ENCODE assay signal across 29 mouse cellular contexts in the genomic region with DNA sequence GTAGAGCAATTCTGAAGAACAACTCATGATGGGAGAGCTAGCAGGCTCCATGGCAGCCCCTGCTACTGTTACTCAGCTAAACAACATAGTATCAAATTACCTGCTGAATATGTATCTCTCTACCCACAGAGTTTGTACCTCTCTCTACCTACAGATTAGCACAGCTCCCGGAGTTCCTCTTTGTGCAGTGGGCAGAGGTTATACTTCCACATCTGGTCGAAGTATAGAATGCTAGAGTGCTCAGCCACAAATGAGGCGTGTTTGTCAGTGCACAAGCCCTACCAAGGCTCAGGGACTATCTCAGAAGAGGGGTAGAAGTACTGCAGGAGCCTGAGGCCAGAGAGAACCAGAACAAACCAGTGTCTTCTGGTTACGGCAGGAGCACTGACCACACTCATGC.
DNase-seq lines count a peak whose midpoint lies in the region; ATAC-seq and TF ChIP-seq lines count a peak whose summit lies in the region.
"Had no signal": no experiment of that assay in that cellular context is flagged by ENCODE, and none has a peak within 500 bp of the region (broad histone marks: within the 10 kb centered on the region; RNA-seq: fewer than 3 reads in every experiment).

No protein-coding gene starts in this region.

- no peaks in the 10 kb centered on the region for H3K27me3 ChIP-seq in embryonic facial prominence, embryonic 12.5 days
- no peaks in the 10 kb centered on the region for H3K27me3 ChIP-seq in embryonic facial prominence, embryonic 10.5 days (replicated peaks; ENCODE audit: low read depth, poor library complexity, severe bottlenecking)
- no peaks in the 10 kb centered on the region for H3K27me3 ChIP-seq in lung, embryonic 14.5 days (ENCODE audit: insufficient read depth, low read length)
- H3K27me3 ChIP-seq in liver, embryonic 12.5 days (replicated peaks), result no peaks in the 10 kb centered on the region
- H3K27me3 ChIP-seq: embryonic facial prominence, embryonic 15.5 days; heart, embryonic 13.5 days; hindbrain, embryonic 13.5 days; intestine, embryonic 15.5 days had no signal

- H3K4me1 ChIP-seq in embryonic facial prominence, embryonic 12.5 days, result no peaks in the 10 kb centered on the region
- H3K4me1 ChIP-seq in embryonic facial prominence, embryonic 10.5 days, result no peaks in the 10 kb centered on the region
- H3K4me1 ChIP-seq in lung, embryonic 14.5 days (ENCODE audit: insufficient read depth), result 0 out of 2 replicates have a peak, but pooled peaks cover 3% of the 10 kb centered on the region
- no peaks in the 10 kb centered on the region for H3K4me1 ChIP-seq in liver, embryonic 12.5 days
- H3K4me1 ChIP-seq: embryonic facial prominence, embryonic 15.5 days; heart, embryonic 10.5 days; heart, embryonic 13.5 days; hindbrain, embryonic 10.5 days; hindbrain, embryonic 13.5 days; intestine, embryonic 15.5 days had no signal

- ATAC-seq in embryonic facial prominence, embryonic 12.5 days (ENCODE audit: insufficient number of reproducible peaks, insufficient read depth, low FRiP score, low TSS enrichment), result 0 out of 2 replicates have a peak, but pooled peaks have one; percentile 35
- 0 out of 2 replicates have a peak, but pooled peaks have one; percentile 16 for ATAC-seq in lung, embryonic 14.5 days (ENCODE audit: insufficient read depth)
- peak; percentile 52 for ATAC-seq in common myeloid progenitor, adult 5-6 weeks (replicated peaks; ENCODE audit: low read depth, poor library complexity, severe bottlenecking)
- ATAC-seq in megakaryocyte progenitor cell, adult 5-6 weeks (replicated peaks; ENCODE audit: poor library complexity), result peak; percentile 54
- no peak for ATAC-seq in liver, embryonic 12.5 days
- ATAC-seq: forebrain, embryonic 14.5 days; forebrain, postnatal 0 days; hindbrain, embryonic 16.5 days; intestine, embryonic 15.5 days; Patski had no signal

- no peak overlapping the region for H3K27ac ChIP-seq in embryonic facial prominence, embryonic 12.5 days
- H3K27ac ChIP-seq in embryonic facial prominence, embryonic 10.5 days (replicated peaks), result no peak overlapping the region
- no peak overlapping the region for H3K27ac ChIP-seq in lung, embryonic 14.5 days (ENCODE audit: low read depth)
- H3K27ac ChIP-seq in liver, embryonic 12.5 days, result no peak overlapping the region
- H3K27ac ChIP-seq: embryonic facial prominence, embryonic 15.5 days; gastrocnemius, adult 2 months; heart, adult 2 months; heart, embryonic 10.5 days; heart, embryonic 13.5 days; hindbrain, embryonic 10.5 days; hindbrain, embryonic 13.5 days; intestine, embryonic 15.5 days had no signal

- no peaks in the 10 kb centered on the region for H3K9me3 ChIP-seq in embryonic facial prominence, embryonic 12.5 days
- no peaks in the 10 kb centered on the region for H3K9me3 ChIP-seq in embryonic facial prominence, embryonic 10.5 days
- no peaks in the 10 kb centered on the region for H3K9me3 ChIP-seq in lung, embryonic 14.5 days (ENCODE audit: low read depth, low read length)
- H3K9me3 ChIP-seq in liver, embryonic 12.5 days (replicated peaks), result no peaks in the 10 kb centered on the region
- H3K9me3 ChIP-seq: embryonic facial prominence, embryonic 15.5 days; heart, embryonic 10.5 days; heart, embryonic 13.5 days; hindbrain, embryonic 10.5 days; hindbrain, embryonic 13.5 days; intestine, embryonic 15.5 days had no signal

- TF ChIP-seq CTCF in lung, embryonic 14.5 days (IDR thresholded peaks at IDR 0.05; ENCODE audit: low read depth), result no peak

- 73% methylated on average over 4 of the region's 4 CpGs for WGBS in embryonic facial prominence, embryonic 12.5 days
- 75% methylated on average over 4 of the region's 4 CpGs for WGBS in embryonic facial prominence, embryonic 10.5 days
- WGBS in lung, embryonic 14.5 days, result 71% methylated on average over 4 of the region's 4 CpGs
- WGBS in liver, embryonic 12.5 days (ENCODE audit: insufficient replicate concordance), result 41% methylated on average over 4 of the region's 4 CpGs

- H3K4me3 ChIP-seq in embryonic facial prominence, embryonic 12.5 days, result no peak overlapping the region
- H3K4me3 ChIP-seq in embryonic facial prominence, embryonic 10.5 days, result no peak overlapping the region
- H3K4me3 ChIP-seq in lung, embryonic 14.5 days (ENCODE audit: low read depth, low read length), result no peak overlapping the region
- H3K4me3 ChIP-seq in liver, embryonic 12.5 days, result no peak overlapping the region
- H3K4me3 ChIP-seq: embryonic facial prominence, embryonic 15.5 days; gastrocnemius, adult 2 months; heart, adult 2 months; heart, embryonic 10.5 days; heart, embryonic 13.5 days; hindbrain, embryonic 10.5 days; hindbrain, embryonic 13.5 days; intestine, embryonic 15.5 days had no signal

- no peaks in the 10 kb centered on the region for H3K36me3 ChIP-seq in embryonic facial prominence, embryonic 12.5 days
- H3K36me3 ChIP-seq in embryonic facial prominence, embryonic 10.5 days (replicated peaks), result no peaks in the 10 kb centered on the region
- no peaks in the 10 kb centered on the region for H3K36me3 ChIP-seq in lung, embryonic 14.5 days (ENCODE audit: insufficient read depth)
- no peaks in the 10 kb centered on the region for H3K36me3 ChIP-seq in liver, embryonic 12.5 days
- H3K36me3 ChIP-seq: embryonic facial prominence, embryonic 15.5 days; G1E; heart, embryonic 10.5 days; heart, embryonic 13.5 days; hindbrain, embryonic 10.5 days; hindbrain, embryonic 13.5 days; intestine, embryonic 15.5 days had no signal

- DNase-seq in embryonic facial prominence, embryonic 10.5 days (ENCODE audit: low spot score), result no peak
- no peak for DNase-seq in lung, embryonic 14.5 days
- DNase-seq in lung, postnatal 10 days, result no peak
- no peak for DNase-seq in embryo, embryonic 10.5 days (ENCODE audit: low spot score)
- DNase-seq: adrenal gland, adult 2 months; adrenal gland, postnatal 14 days; cerebellum, adult 11 months; cerebellum, adult 2 months; cerebellum, adult 9-11 months; cerebellum, postnatal 36 days; forebrain, postnatal 0 days; gastrocnemius, adult 2 months; gastrocnemius, postnatal 14 days; heart, adult 2 months; heart, postnatal 14 days had no signal

- no peak overlapping the region for H3K9ac ChIP-seq in embryonic facial prominence, embryonic 12.5 days
- no peak overlapping the region for H3K9ac ChIP-seq in lung, embryonic 14.5 days
- no peak overlapping the region for H3K9ac ChIP-seq in liver, embryonic 12.5 days
- H3K9ac ChIP-seq: embryonic facial prominence, embryonic 15.5 days; forebrain, postnatal 0 days; heart, embryonic 13.5 days; hindbrain, embryonic 13.5 days; intestine, embryonic 15.5 days had no signal

- H3K4me2 ChIP-seq in embryonic facial prominence, embryonic 12.5 days (replicated peaks), result no peak overlapping the region
- H3K4me2 ChIP-seq in lung, embryonic 14.5 days, result no peak overlapping the region
- H3K4me2 ChIP-seq in liver, embryonic 12.5 days, result no peak overlapping the region
- H3K4me2 ChIP-seq: embryonic facial prominence, embryonic 15.5 days; heart, embryonic 13.5 days; hindbrain, embryonic 13.5 days; intestine, embryonic 15.5 days had no signal
